Mouse (Mus musculus): Measurements from ENCODE around the gene Zfp446. TPM values are rescaled to one million over a fixed set of nuclear protein-coding genes. Genes with fewer than 3 reads are reported as not detected.

Gene Zfp446
- total and polyA plus RNA-seq, 2 experiments from 2014 or later, result 7.6 to 10.9 TPM

- no peak overlapping the region for H3K4me3 ChIP-seq (ENCODE audit: low read length)
- H3K4me2 ChIP-seq (ENCODE audit: low read depth, low read length), result no peak overlapping the region
- no peak overlapping the region for H3K27ac ChIP-seq
- no peaks in the 10 kb centered on the region for H3K36me3 ChIP-seq (ENCODE audit: insufficient read depth, low read length)
- ATAC-seq (no peak), DNase-seq (ENCODE audit: low spot score) (no peak)
- 93% methylated on average over 1 of the region's 1 CpGs for WGBS
- H3K27me3 ChIP-seq (ENCODE audit: insufficient read depth, low read length), result no peaks in the 10 kb centered on the region
- no peak for TF ChIP-seq CTCF (IDR thresholded peaks at IDR 0.05; ENCODE audit: low read depth)
- H3K9ac ChIP-seq (replicated peaks; ENCODE audit: low read length), result no peak overlapping the region
- H3K4me1 ChIP-seq (ENCODE audit: insufficient read depth, low read length), result 0 out of 2 replicates have a peak, but pooled peaks cover 5% of the 10 kb centered on the region
- no peaks in the 10 kb centered on the region for H3K9me3 ChIP-seq (ENCODE audit: low read length)
Measured at GRCm38 (mm10) chr7:13015217-13015616, 37.6 kb downstream of the Zfp446 start.

GRCm38 (mm10) chr7:13022773-13023535, 45.3 kb downstream of the Zfp446 start:
- Histone ChIP-seq H3K27ac (peak overlapping the region; percentile 99), H3K27me3 (ENCODE audit: insufficient read depth, low read length) (no peaks in the 10 kb centered on the region), H3K4me2 (ENCODE audit: low read depth, low read length) (peak overlapping the region; percentile 90), H3K9ac (replicated peaks; ENCODE audit: low read length) (peak overlapping the region; percentile 98), H3K4me3 (ENCODE audit: low read length) (peak overlapping the region; percentile 79), H3K9me3 (ENCODE audit: low read length) (no peaks in the 10 kb centered on the region), H3K4me1 (ENCODE audit: insufficient read depth, low read length) (peaks cover 7% of the 10 kb centered on the region), H3K36me3 (ENCODE audit: insufficient read depth, low read length) (peaks cover 18% of the 10 kb centered on the region)
- no peak for TF ChIP-seq CTCF (IDR thresholded peaks at IDR 0.05; ENCODE audit: low read depth)
- peak; percentile 71 for DNase-seq (ENCODE audit: low spot score)
- WGBS, result 3% methylated on average over 31 of the region's 31 CpGs
- peak; percentile 30 for ATAC-seq

DNA sequence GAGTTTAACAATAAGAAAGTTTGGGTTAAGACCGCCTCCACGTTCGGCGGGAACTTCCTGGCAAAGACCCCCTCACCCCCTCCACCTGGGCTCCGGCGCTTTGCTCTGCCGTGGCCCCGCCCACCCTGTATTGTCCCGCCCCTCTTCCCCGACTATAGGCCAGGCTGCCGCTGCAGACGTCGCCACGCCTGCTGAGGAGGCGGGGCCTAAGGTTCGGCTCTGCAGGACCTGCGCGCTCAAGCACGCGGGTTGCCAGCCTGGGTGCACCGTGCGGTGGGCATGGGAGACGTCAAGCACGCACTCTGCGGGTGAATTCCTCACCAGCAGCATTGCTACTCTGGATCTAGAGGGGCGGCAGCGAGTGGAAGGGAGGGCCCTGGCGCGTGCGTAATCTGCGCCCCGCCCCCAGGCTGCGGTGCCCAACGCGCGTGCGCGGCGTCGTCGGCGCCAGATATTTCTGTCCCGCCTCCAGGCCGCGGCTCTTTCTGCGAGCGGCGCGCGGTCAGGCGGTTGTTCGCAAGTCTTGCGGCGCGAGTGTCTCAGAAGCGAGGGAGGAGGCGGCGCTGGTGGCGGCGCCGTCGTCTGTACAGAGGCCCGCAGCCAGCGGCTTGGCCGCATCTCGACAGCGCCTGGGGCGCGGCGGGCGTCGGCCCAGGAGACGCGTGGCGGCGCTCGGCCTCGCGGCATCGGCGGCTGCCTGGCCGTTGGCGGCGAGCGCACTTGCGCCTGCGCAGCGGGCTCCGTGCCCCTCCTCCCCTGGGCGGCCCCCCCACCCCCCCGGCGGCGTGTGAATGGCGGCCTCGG, 46.5 kb downstream of the Zfp446 start:
- no peaks in the 10 kb centered on the region for H3K27me3 ChIP-seq (ENCODE audit: insufficient read depth, low read length)
- no peaks in the 10 kb centered on the region for H3K9me3 ChIP-seq (ENCODE audit: low read length)
- peaks cover 7% of the 10 kb centered on the region for H3K4me1 ChIP-seq (ENCODE audit: insufficient read depth, low read length)
- peak overlapping the region; percentile 98 for H3K9ac ChIP-seq (replicated peaks; ENCODE audit: low read length)
- ATAC-seq (peak; percentile 94), DNase-seq (ENCODE audit: low spot score) (peak; percentile 98)
- TF ChIP-seq CTCF (IDR thresholded peaks at IDR 0.05; ENCODE audit: low read depth), result peak; percentile 41
- H3K27ac ChIP-seq, result peak overlapping the region; percentile 99
- peak overlapping the region; percentile 90 for H3K4me2 ChIP-seq (ENCODE audit: low read depth, low read length)
- H3K4me3 ChIP-seq (ENCODE audit: low read length), result peak overlapping the region; percentile 79
- under 1% methylated on average over 75 of the region's 95 CpGs for WGBS
- peaks cover 30% of the 10 kb centered on the region for H3K36me3 ChIP-seq (ENCODE audit: insufficient read depth, low read length)

DNA sequence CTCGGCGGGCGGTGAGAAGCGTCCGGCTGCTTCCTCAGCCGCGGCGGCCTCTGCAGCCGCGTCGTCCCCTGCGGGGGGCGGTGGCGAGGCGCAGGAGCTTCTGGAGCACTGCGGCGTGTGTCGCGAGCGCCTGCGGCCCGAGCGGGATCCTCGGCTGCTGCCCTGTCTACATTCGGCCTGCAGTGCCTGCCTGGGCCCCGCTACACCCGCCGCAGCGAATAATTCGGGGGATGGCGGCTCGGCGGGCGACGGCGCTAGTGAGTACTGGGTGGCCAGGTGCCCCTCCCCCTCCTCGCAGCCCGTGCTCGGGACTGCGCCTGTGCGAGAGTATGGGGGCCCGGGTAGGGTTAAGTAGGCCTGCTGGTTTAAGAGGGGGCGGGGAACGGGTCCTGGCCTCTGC, 47.2 kb downstream of the Zfp446 start:
- Histone ChIP-seq H3K36me3 (ENCODE audit: insufficient read depth, low read length) (peaks cover 37% of the 10 kb centered on the region), H3K9ac (replicated peaks; ENCODE audit: low read length) (peak overlapping the region; percentile 98), H3K27ac (peak overlapping the region; percentile 99), H3K9me3 (ENCODE audit: low read length) (no peaks in the 10 kb centered on the region), H3K4me2 (ENCODE audit: low read depth, low read length) (peak overlapping the region; percentile 90), H3K4me3 (ENCODE audit: low read length) (peak overlapping the region; percentile 79), H3K27me3 (ENCODE audit: insufficient read depth, low read length) (no peaks in the 10 kb centered on the region), H3K4me1 (ENCODE audit: insufficient read depth, low read length) (peaks cover 7% of the 10 kb centered on the region)
- DNase-seq (ENCODE audit: low spot score) (peak; percentile 86), ATAC-seq (peak; percentile 73)
- peak; percentile 51 for TF ChIP-seq CTCF (IDR thresholded peaks at IDR 0.05; ENCODE audit: low read depth)
- WGBS, result under 1% methylated on average over 36 of the region's 44 CpGs

DNA sequence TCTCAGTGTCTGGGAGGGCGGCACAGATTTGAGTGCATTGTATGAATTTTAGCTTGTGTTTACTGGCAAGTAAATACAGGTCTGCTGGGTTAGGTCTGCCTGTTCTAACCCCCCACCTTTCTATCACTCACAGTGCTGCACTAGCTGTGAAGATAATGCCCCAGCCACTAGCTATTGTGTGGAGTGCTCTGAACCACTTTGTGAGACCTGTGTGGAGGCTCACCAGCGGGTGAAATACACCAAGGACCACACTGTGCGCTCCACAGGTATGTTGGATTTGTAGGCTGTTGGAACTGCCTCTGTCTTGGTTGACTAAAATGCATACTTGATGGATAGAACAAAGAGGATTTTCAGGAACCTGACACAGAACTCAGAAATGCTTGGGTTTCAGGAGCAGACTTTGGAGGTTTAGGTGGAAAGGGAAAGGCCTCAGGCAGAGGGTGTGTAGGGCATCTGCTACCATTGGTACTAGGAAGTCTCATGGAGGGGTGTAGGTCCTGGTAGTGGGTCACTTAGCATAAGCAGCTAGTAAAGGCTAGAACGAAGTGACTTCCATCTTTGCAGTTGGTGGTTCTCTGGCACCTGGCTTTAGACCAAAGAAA, 48.0 kb downstream of the Zfp446 start:
- ATAC-seq, result no peak
- no peak for TF ChIP-seq CTCF (IDR thresholded peaks at IDR 0.05; ENCODE audit: low read depth)

DNA sequence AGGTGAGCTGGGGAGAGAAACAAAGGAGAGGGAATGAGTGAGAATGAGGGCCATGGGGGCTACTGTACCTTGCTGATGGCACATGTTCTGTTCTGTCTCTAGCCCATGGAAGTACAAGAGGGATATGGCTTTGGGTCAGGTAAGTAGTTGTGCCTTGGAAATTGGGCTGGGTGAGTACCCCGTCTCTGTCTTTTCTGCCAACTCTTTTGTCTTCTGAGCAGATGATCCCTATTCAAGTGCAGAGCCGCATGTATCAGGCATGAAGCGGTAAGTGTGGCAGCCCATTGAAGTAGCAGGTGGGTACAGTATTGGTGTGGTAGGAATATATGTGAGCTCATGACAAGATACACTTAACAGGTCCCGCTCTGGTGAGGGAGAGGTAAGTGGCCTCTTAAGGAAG, 51.3 kb downstream of the Zfp446 start:
- no peak overlapping the region for H3K4me2 ChIP-seq (ENCODE audit: low read depth, low read length)
- no peaks in the 10 kb centered on the region for H3K9me3 ChIP-seq (ENCODE audit: low read length)
- TF ChIP-seq CTCF (IDR thresholded peaks at IDR 0.05; ENCODE audit: low read depth), result no peak
- 86% methylated on average over 4 of the region's 4 CpGs for WGBS
- no peak overlapping the region for H3K9ac ChIP-seq (replicated peaks; ENCODE audit: low read length)
- peaks cover 11% of the 10 kb centered on the region for H3K4me1 ChIP-seq (ENCODE audit: insufficient read depth, low read length)
- H3K27me3 ChIP-seq (ENCODE audit: insufficient read depth, low read length), result no peaks in the 10 kb centered on the region
- DNase-seq (ENCODE audit: low spot score) (no peak), ATAC-seq (no peak)
- no peak overlapping the region for H3K27ac ChIP-seq
- H3K36me3 ChIP-seq (ENCODE audit: insufficient read depth, low read length), result peaks cover 62% of the 10 kb centered on the region
- no peak overlapping the region for H3K4me3 ChIP-seq (ENCODE audit: low read length)

More for the DNA sequence above, 48.0 kb downstream of the Zfp446 start:
- H3K27ac ChIP-seq, result peak overlapping the region; percentile 99; the same call in 1 of the 2 replicates
- peak overlapping the region; percentile 79 for H3K4me3 ChIP-seq (ENCODE audit: low read length)
- DNase-seq (ENCODE audit: low spot score), result no peak
- peaks cover 7% of the 10 kb centered on the region for H3K4me1 ChIP-seq (ENCODE audit: insufficient read depth, low read length)
- H3K9me3 ChIP-seq (ENCODE audit: low read length), result no peaks in the 10 kb centered on the region
- H3K4me2 ChIP-seq (ENCODE audit: low read depth, low read length), result peak overlapping the region; percentile 90
- 29% methylated on average over 4 of the region's 4 CpGs for WGBS
- peaks cover 45% of the 10 kb centered on the region for H3K36me3 ChIP-seq (ENCODE audit: insufficient read depth, low read length)
- H3K9ac ChIP-seq (replicated peaks; ENCODE audit: low read length), result peak overlapping the region; percentile 98
- no peaks in the 10 kb centered on the region for H3K27me3 ChIP-seq (ENCODE audit: insufficient read depth, low read length)
